Mouse (Mus musculus): ENCODE measurements at regions not wholly inside any gene's neighbourhood (a gene's known extent, or its start where the extent isn't known, plus 50 kb on each side); places are given as distances from the start of the nearest gene placed in this dataset.

- WGBS = 44% methylated on average over 1 of the region's 1 CpGs
- ATAC-seq (ENCODE audit: low FRiP score, low TSS enrichment) = no peak
- no peaks in the 10 kb centered on the region for H3K9me3 ChIP-seq (ENCODE audit: control insufficient read depth, low read length)
- H3K36me3 ChIP-seq (ENCODE audit: control insufficient read depth, insufficient read depth, low read length) = no peaks in the 10 kb centered on the region
- H3K9ac ChIP-seq (ENCODE audit: low read length) = no peak overlapping the region
- no peak overlapping the region for H3K4me2 ChIP-seq (replicated peaks; ENCODE audit: low read depth)
- TF ChIP-seq CTCF (IDR thresholded peaks at IDR 0.05; ENCODE audit: low read depth) = no peak
- TF ChIP-seq EP300 (optimal IDR thresholded peaks at IDR 0.05) = no peak
- H3K27ac ChIP-seq (replicated peaks) = no peak overlapping the region
- H3K4me1 ChIP-seq (replicated peaks; ENCODE audit: control insufficient read depth, insufficient read depth) = no peaks in the 10 kb centered on the region
- no peaks in the 10 kb centered on the region for H3K27me3 ChIP-seq (ENCODE audit: control insufficient read depth, insufficient read depth, low read length)
- DNase-seq (ENCODE audit: low spot score) = no peak
- no peak overlapping the region for H3K4me3 ChIP-seq (ENCODE audit: low read depth, low read length)
These were observed 540.1 kb upstream of the Stxbp6 start for GRCm38 (mm10) chr12:45614509-45615150.

DNA sequence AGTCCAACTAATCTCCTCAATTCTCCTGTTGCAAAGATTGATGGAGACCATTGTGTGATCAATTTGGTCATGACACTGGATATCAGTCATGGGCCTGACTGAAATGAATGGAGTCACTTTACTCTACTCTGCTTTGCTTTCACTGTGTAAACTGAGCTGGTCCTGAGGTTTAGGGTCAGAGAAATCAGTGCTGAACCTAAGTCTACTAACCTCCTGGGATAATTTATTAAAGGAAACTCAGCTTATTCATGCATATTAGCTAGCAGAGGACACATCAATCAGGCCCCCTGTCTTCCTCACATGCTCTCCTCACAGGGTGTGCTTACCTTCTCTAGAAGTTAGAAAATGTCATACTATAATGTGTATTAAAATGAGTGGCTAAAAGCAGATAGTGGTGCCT is 539.6 kb upstream of the Stxbp6 start:
- no peak for TF ChIP-seq EP300 (optimal IDR thresholded peaks at IDR 0.05)
- no peak for TF ChIP-seq CTCF (IDR thresholded peaks at IDR 0.05; ENCODE audit: low read depth)
- Histone ChIP-seq H3K4me2 (replicated peaks; ENCODE audit: low read depth) (no peak overlapping the region), H3K4me3 (ENCODE audit: low read depth, low read length) (no peak overlapping the region), H3K9ac (ENCODE audit: low read length) (no peak overlapping the region), H3K9me3 (ENCODE audit: control insufficient read depth, low read length) (no peaks in the 10 kb centered on the region), H3K27me3 (ENCODE audit: control insufficient read depth, insufficient read depth, low read length) (no peaks in the 10 kb centered on the region), H3K27ac (replicated peaks) (no peak overlapping the region), H3K4me1 (replicated peaks; ENCODE audit: control insufficient read depth, insufficient read depth) (no peaks in the 10 kb centered on the region), H3K36me3 (ENCODE audit: control insufficient read depth, insufficient read depth, low read length) (no peaks in the 10 kb centered on the region)
- ATAC-seq (ENCODE audit: low FRiP score, low TSS enrichment) (no peak), DNase-seq (ENCODE audit: low spot score) (no peak)

DNA sequence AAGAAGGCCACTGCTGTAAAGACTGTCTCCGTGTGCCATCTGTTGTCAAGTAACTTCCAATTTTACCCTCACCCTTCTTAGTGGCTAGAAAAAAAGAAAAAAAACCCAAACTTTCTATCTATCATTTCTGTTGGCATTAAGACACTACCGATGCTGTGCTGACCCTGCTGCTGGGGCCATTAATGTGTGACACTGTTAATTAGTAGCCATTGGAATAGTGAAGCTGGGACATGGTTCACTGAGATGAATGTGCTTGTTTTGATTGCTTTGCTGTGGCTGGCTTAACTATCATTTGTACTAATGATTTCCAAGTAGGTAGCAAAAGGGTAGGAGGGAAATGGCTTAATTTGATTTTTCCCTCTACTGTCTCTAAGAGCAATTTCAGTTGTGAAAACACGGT is 524.9 kb upstream of the Stxbp6 start:
- Histone ChIP-seq H3K4me1 (replicated peaks; ENCODE audit: control insufficient read depth, insufficient read depth) (no peaks in the 10 kb centered on the region), H3K27me3 (ENCODE audit: control insufficient read depth, insufficient read depth, low read length) (no peaks in the 10 kb centered on the region), H3K27ac (replicated peaks) (no peak overlapping the region), H3K9me3 (ENCODE audit: control insufficient read depth, low read length) (no peaks in the 10 kb centered on the region), H3K4me2 (replicated peaks; ENCODE audit: low read depth) (no peak overlapping the region), H3K36me3 (ENCODE audit: control insufficient read depth, insufficient read depth, low read length) (no peaks in the 10 kb centered on the region), H3K4me3 (ENCODE audit: low read depth, low read length) (no peak overlapping the region), H3K9ac (ENCODE audit: low read length) (no peak overlapping the region)
- TF ChIP-seq CTCF (IDR thresholded peaks at IDR 0.05; ENCODE audit: low read depth) = no peak
- no peak for TF ChIP-seq EP300 (optimal IDR thresholded peaks at IDR 0.05)
- ATAC-seq (ENCODE audit: low FRiP score, low TSS enrichment) (no peak), DNase-seq (ENCODE audit: low spot score) (no peak)
- 72% methylated on average over 3 of the region's 3 CpGs for WGBS

DNA sequence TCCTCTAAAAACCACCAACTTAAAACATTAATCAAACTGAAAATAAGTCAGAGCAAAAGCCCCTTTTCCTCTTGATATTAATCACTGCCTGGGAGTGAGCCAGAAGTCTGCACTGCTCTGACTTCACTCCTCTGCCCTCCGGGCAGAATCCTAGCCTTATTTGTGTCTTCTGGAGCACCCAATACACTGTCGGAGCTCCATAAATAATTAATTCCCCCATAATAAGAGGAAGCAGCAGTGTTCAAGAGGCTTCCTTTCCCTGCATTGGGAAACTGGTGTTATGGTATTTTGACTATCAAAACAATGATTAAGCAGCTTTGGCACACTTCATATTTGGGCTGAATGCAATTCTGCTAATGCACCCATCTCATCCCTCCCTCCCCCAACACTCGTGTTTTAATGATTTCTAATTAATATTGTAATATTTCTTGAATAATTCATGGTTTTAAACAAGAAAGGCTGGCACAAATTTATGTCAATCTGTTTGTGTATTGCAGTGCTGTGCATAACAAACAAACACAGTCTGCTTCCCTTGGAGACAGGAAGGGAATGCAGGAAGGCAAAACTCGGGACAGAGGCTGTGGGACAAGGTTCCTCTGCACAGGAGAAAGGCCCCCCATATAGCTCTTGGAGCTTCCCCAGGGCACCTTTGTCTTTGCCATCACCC is 523.5 kb upstream of the Stxbp6 start:
- no peak for DNase-seq (ENCODE audit: low spot score)
- no peaks in the 10 kb centered on the region for H3K9me3 ChIP-seq (ENCODE audit: control insufficient read depth, low read length)
- no peak overlapping the region for H3K9ac ChIP-seq (ENCODE audit: low read length)
- WGBS = 32% methylated on average over 4 of the region's 4 CpGs
- H3K4me1 ChIP-seq (replicated peaks; ENCODE audit: control insufficient read depth, insufficient read depth) = no peaks in the 10 kb centered on the region
- no peak overlapping the region for H3K4me2 ChIP-seq (replicated peaks; ENCODE audit: low read depth)
- no peak for ATAC-seq (ENCODE audit: low FRiP score, low TSS enrichment)
- no peaks in the 10 kb centered on the region for H3K36me3 ChIP-seq (ENCODE audit: control insufficient read depth, insufficient read depth, low read length)
- TF ChIP-seq CTCF (IDR thresholded peaks at IDR 0.05; ENCODE audit: low read depth) (no peak), EP300 (optimal IDR thresholded peaks at IDR 0.05) (no peak)
- H3K27ac ChIP-seq (replicated peaks) = no peak overlapping the region
- no peak overlapping the region for H3K4me3 ChIP-seq (ENCODE audit: low read depth, low read length)
- H3K27me3 ChIP-seq (ENCODE audit: control insufficient read depth, insufficient read depth, low read length) = no peaks in the 10 kb centered on the region

DNA sequence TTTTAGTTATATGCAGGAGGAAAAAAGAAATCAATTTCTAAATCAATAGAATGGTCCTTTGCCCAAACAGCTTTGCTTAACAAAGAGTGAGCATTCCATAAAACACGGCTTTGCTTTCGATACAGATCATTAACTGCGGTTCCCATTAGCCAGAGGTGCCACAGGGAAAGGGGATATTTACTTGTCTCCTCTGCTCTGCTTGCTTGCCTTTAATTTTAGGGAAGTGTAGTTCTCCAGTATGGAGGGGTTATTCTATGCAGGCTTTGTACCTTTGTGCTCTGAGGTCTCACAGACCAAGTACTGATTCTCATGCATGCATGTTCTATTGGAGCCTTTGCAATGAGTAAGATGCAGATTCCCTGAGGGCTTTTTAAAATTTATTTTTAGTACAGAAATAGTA is 520.2 kb upstream of the Stxbp6 start:
- H3K27me3 ChIP-seq (ENCODE audit: control insufficient read depth, insufficient read depth, low read length) = no peaks in the 10 kb centered on the region
- TF ChIP-seq CTCF (IDR thresholded peaks at IDR 0.05; ENCODE audit: low read depth) (no peak), EP300 (optimal IDR thresholded peaks at IDR 0.05) (no peak)
- DNase-seq (ENCODE audit: low spot score) (no peak), ATAC-seq (ENCODE audit: low FRiP score, low TSS enrichment) (no peak)
- no peaks in the 10 kb centered on the region for H3K4me1 ChIP-seq (replicated peaks; ENCODE audit: control insufficient read depth, insufficient read depth)
- no peaks in the 10 kb centered on the region for H3K9me3 ChIP-seq (ENCODE audit: control insufficient read depth, low read length)
- WGBS = 76% methylated on average over 3 of the region's 3 CpGs
- no peaks in the 10 kb centered on the region for H3K36me3 ChIP-seq (ENCODE audit: control insufficient read depth, insufficient read depth, low read length)
- H3K9ac ChIP-seq (ENCODE audit: low read length) = no peak overlapping the region
- H3K27ac ChIP-seq (replicated peaks) = no peak overlapping the region
- H3K4me3 ChIP-seq (ENCODE audit: low read depth, low read length) = no peak overlapping the region
- H3K4me2 ChIP-seq (replicated peaks; ENCODE audit: low read depth) = no peak overlapping the region

DNA sequence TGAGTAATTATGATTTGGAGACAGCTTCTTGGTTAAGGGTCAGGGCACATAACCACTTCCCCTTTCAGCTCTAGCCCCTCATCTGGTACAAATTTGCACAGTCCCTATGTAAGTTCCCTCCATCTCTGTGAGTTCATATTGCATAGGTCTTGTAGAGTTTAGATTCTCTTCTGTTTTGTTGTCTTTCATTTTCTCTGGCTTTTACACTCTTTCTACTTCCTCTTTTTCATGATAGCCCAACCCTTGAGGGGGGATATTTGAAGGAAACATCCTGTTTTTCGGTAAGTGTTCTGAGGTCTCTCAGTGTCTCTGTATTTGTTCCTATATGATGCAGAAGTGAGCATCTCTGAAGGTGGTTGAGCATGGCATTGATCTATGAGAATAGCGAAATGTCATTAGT is 515.7 kb upstream of the Stxbp6 start:
- Histone ChIP-seq H3K9ac (ENCODE audit: low read length) (no peak overlapping the region), H3K4me3 (ENCODE audit: low read depth, low read length) (no peak overlapping the region), H3K27me3 (ENCODE audit: control insufficient read depth, insufficient read depth, low read length) (no peaks in the 10 kb centered on the region), H3K9me3 (ENCODE audit: control insufficient read depth, low read length) (no peaks in the 10 kb centered on the region), H3K4me1 (replicated peaks; ENCODE audit: control insufficient read depth, insufficient read depth) (no peaks in the 10 kb centered on the region), H3K4me2 (replicated peaks; ENCODE audit: low read depth) (no peak overlapping the region), H3K27ac (replicated peaks) (no peak overlapping the region), H3K36me3 (ENCODE audit: control insufficient read depth, insufficient read depth, low read length) (no peaks in the 10 kb centered on the region)
- no peak for TF ChIP-seq EP300 (optimal IDR thresholded peaks at IDR 0.05)
- TF ChIP-seq CTCF (IDR thresholded peaks at IDR 0.05; ENCODE audit: low read depth) = no peak
- 92% methylated on average over 2 of the region's 2 CpGs for WGBS
- DNase-seq (ENCODE audit: low spot score) = no peak
- no peak for ATAC-seq (ENCODE audit: low FRiP score, low TSS enrichment)
